Mouse (Mus musculus): ENCODE results near the gene Hsd17b7. TPM values are rescaled to one million over a fixed set of nuclear protein-coding genes. Genes with fewer than 3 reads are reported as not detected.
A peak's percentile ranks its signal among the peaks of the same experiment; 100 is the strongest.

Hsd17b7 gene
- total RNA-seq, 1 experiment: 14.7 TPM

DNA sequence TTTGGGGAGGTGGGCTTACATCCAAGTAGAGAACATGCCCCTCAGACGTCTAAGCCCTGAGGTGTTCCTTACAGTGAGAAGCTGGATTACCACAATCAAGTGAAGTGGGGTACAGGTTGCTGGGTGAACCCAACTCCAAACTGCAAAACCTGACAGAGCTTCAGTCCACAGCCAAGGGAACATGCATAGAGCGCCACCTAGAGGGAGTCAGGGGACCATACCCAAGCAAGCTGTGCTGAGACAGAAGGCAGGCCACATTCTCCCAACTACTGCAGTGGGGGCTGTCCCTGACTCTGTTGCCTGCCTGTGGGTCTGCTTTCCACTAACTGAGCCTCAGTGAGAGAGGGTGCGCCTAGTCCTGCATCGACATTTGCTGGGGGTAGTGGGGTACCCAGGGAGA, 51.0 kb downstream of the Hsd17b7 start:
- no peaks in the 10 kb centered on the region for H3K9me3 ChIP-seq (ENCODE audit: control insufficient read depth, insufficient read depth, low read depth, low read length)
- no peak overlapping the region for H3K4me3 ChIP-seq (ENCODE audit: insufficient read depth in 1 of 2, low read depth in 1 of 2, low read length in 2 of 2, poor library complexity in 1 of 2, severe bottlenecking in 1 of 2)
- no peak for TF ChIP-seq ZNF384 (IDR thresholded peaks at IDR 0.05; ENCODE audit: low read depth, low read length)
- TF ChIP-seq ZC3H11A (IDR thresholded peaks at IDR 0.05; ENCODE audit: borderline replicate concordance, low read depth, low read length): peak; percentile 29; the same call in 1 of the 2 replicates
- TF ChIP-seq CHD2 (IDR thresholded peaks at IDR 0.05; ENCODE audit: low read depth, low read length): no peak
- no peak for TF ChIP-seq MAFK (IDR thresholded peaks at IDR 0.05; ENCODE audit: insufficient read depth, low read depth, low read length)
- peak; percentile 58 for DNase-seq (ENCODE audit: low read depth, low spot score)
- H3K9ac ChIP-seq (ENCODE audit: insufficient read depth, low read depth, low read length, poor library complexity, severe bottlenecking): no peak overlapping the region
- H3K36me3 ChIP-seq (ENCODE audit: control insufficient read depth, insufficient read depth, low read length, poor library complexity, severe bottlenecking): no peaks in the 10 kb centered on the region
- in situ Hi-C loops (cut with MboI; ENCODE audit: low sequenced_read_pairs in 2 of 2, unreplicated experiment in 2 of 2): loop anchor here in 1 of 2 experiments (25.0 kb wide), 1 partner anchor 256 kb away; the partner anchor contains the start of gene Rgs5
- no peak overlapping the region for H3K27ac ChIP-seq (ENCODE audit: insufficient read depth, low read depth, low read length, poor library complexity, severe bottlenecking)
- no peaks in the 10 kb centered on the region for H3K4me1 ChIP-seq (ENCODE audit: control insufficient read depth in 2 of 2, insufficient read depth in 2 of 2, low read length in 2 of 2, poor library complexity in 1 of 2)

DNA sequence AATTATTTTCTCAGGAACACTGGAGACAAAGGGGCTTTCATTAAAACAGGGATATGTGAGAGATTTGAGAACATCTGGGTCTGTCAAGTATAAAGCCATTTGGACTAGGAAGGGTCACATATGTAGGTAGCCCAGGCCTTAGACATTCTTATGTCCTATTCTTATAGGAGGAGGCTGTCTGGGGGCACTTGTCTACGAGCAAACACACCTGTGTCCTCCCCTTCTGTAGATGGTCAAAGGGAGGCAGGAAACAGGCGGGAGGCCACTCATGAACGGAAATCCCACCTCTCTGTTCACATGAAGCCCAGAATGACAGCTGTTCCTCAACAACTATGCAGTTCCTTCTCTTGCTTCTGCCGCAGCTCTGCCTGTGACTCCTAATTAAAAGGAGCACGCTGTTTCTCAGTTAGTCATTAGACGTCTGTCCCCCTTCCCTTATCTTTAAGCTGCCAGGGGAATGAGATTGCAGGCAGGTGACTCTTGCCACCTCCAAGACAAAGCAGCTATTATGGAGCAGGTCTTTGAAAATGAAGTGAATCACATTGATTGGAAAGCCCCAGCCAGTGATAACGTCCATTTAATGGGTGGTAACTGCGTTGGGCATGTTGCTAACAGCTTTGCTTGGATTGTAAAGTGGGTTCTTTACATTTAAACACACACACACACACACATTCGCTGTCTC, 51.8 kb downstream of the Hsd17b7 start:
- no peak for TF ChIP-seq ZNF384 (IDR thresholded peaks at IDR 0.05; ENCODE audit: low read depth, low read length)
- no peak for TF ChIP-seq MAFK (IDR thresholded peaks at IDR 0.05; ENCODE audit: insufficient read depth, low read depth, low read length)
- TF ChIP-seq HCFC1 (IDR thresholded peaks at IDR 0.05; ENCODE audit: borderline replicate concordance, insufficient read depth, low read length): no peak
- TF ChIP-seq CHD2 (IDR thresholded peaks at IDR 0.05; ENCODE audit: low read depth, low read length): no peak
- no peak for TF ChIP-seq ZC3H11A (IDR thresholded peaks at IDR 0.05; ENCODE audit: borderline replicate concordance, low read depth, low read length)
- Histone ChIP-seq H3K4me3 (ENCODE audit: insufficient read depth in 1 of 2, low read depth in 1 of 2, low read length in 2 of 2, poor library complexity in 1 of 2, severe bottlenecking in 1 of 2) (no peak overlapping the region), H3K36me3 (ENCODE audit: control insufficient read depth, insufficient read depth, low read length, poor library complexity, severe bottlenecking) (no peaks in the 10 kb centered on the region), H3K9me3 (ENCODE audit: control insufficient read depth, insufficient read depth, low read depth, low read length) (no peaks in the 10 kb centered on the region), H3K4me1 (ENCODE audit: control insufficient read depth in 2 of 2, insufficient read depth in 2 of 2, low read length in 2 of 2, poor library complexity in 1 of 2) (no peaks in the 10 kb centered on the region), H3K9ac (ENCODE audit: insufficient read depth, low read depth, low read length, poor library complexity, severe bottlenecking) (no peak overlapping the region), H3K27ac (ENCODE audit: insufficient read depth, low read depth, low read length, poor library complexity, severe bottlenecking) (no peak overlapping the region)
- no peak for DNase-seq (ENCODE audit: low read depth, low spot score)
- in situ Hi-C loops (cut with MboI; ENCODE audit: low sequenced_read_pairs in 2 of 2, unreplicated experiment in 2 of 2): loop anchor here in 1 of 2 experiments (25.0 kb wide), 1 partner anchor 255 kb away; the partner anchor contains the start of gene Rgs5

DNA sequence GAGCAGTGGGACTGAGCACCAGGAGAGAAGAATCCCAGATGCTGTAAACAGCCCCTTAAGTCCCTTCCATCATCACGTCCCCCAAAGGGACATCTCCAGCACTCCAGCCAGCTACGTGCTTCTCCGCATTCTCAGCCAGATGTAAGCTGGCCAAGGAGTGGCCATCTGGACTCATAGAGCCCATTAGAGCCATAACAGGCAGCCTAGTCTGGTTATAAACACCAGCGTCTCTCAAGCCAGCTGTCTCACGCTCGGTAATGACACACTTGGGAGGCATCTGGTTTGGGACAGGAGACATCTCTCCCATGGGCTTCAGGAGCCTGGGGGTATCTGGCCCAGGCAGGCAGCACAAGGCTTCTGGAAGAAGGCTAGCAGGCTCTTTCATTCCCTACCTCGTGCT, 52.4 kb downstream of the Hsd17b7 start:
- Histone ChIP-seq H3K9me3 (ENCODE audit: control insufficient read depth, insufficient read depth, low read depth, low read length) (no peaks in the 10 kb centered on the region), H3K4me3 (ENCODE audit: insufficient read depth in 1 of 2, low read depth in 1 of 2, low read length in 2 of 2, poor library complexity in 1 of 2, severe bottlenecking in 1 of 2) (no peak overlapping the region), H3K36me3 (ENCODE audit: control insufficient read depth, insufficient read depth, low read length, poor library complexity, severe bottlenecking) (no peaks in the 10 kb centered on the region), H3K9ac (ENCODE audit: insufficient read depth, low read depth, low read length, poor library complexity, severe bottlenecking) (no peak overlapping the region), H3K4me1 (ENCODE audit: control insufficient read depth in 2 of 2, insufficient read depth in 2 of 2, low read length in 2 of 2, poor library complexity in 1 of 2) (no peaks in the 10 kb centered on the region), H3K27ac (ENCODE audit: insufficient read depth, low read depth, low read length, poor library complexity, severe bottlenecking) (no peak overlapping the region)
- in situ Hi-C loops (cut with MboI; ENCODE audit: low sequenced_read_pairs in 2 of 2, unreplicated experiment in 2 of 2): loop anchor here in 1 of 2 experiments (25.0 kb wide), 1 partner anchor 254 kb away; the partner anchor contains the start of gene Rgs5
- no peak for DNase-seq (ENCODE audit: low read depth, low spot score)
- TF ChIP-seq CHD2 (IDR thresholded peaks at IDR 0.05; ENCODE audit: low read depth, low read length) (no peak), ZC3H11A (IDR thresholded peaks at IDR 0.05; ENCODE audit: borderline replicate concordance, low read depth, low read length) (no peak), MAFK (IDR thresholded peaks at IDR 0.05; ENCODE audit: insufficient read depth, low read depth, low read length) (no peak), ZNF384 (IDR thresholded peaks at IDR 0.05; ENCODE audit: low read depth, low read length) (no peak), HCFC1 (IDR thresholded peaks at IDR 0.05; ENCODE audit: borderline replicate concordance, insufficient read depth, low read length) (no peak)

DNA sequence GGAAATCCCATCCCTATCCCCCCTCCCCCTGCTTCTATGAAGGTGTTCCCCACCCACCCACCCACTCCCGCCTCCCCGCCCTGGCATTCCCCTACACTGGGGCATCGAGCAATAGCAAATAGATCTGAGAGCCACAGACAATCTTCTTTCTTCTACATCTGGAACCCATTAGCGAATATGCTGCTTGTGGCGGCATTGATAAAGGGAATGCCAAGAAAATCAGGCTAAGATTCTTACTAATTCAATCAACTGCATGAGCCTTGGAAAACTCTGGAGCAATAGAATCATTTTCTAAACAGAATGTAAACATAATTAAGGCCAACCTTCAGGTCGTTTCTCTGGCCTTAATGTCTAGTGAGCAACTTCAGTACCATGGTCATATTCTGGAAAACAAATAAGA, 57.5 kb downstream of the Hsd17b7 start:
- no peak overlapping the region for H3K4me3 ChIP-seq (ENCODE audit: insufficient read depth in 1 of 2, low read depth in 1 of 2, low read length in 2 of 2, poor library complexity in 1 of 2, severe bottlenecking in 1 of 2)
- TF ChIP-seq CHD2 (IDR thresholded peaks at IDR 0.05; ENCODE audit: low read depth, low read length) (no peak), ZC3H11A (IDR thresholded peaks at IDR 0.05; ENCODE audit: borderline replicate concordance, low read depth, low read length) (no peak), MAFK (IDR thresholded peaks at IDR 0.05; ENCODE audit: insufficient read depth, low read depth, low read length) (no peak), ZNF384 (IDR thresholded peaks at IDR 0.05; ENCODE audit: low read depth, low read length) (no peak), HCFC1 (IDR thresholded peaks at IDR 0.05; ENCODE audit: borderline replicate concordance, insufficient read depth, low read length) (no peak)
- no peak overlapping the region for H3K27ac ChIP-seq (ENCODE audit: insufficient read depth, low read depth, low read length, poor library complexity, severe bottlenecking)
- no peaks in the 10 kb centered on the region for H3K4me1 ChIP-seq (ENCODE audit: control insufficient read depth in 2 of 2, insufficient read depth in 2 of 2, low read length in 2 of 2, poor library complexity in 1 of 2)
- in situ Hi-C loops (cut with MboI; ENCODE audit: low sequenced_read_pairs in 2 of 2, unreplicated experiment in 2 of 2): loop anchor here in 1 of 2 experiments (25.0 kb wide), 1 partner anchor 249 kb away; the partner anchor contains the start of gene Rgs5
- H3K36me3 ChIP-seq (ENCODE audit: control insufficient read depth, insufficient read depth, low read length, poor library complexity, severe bottlenecking): no peaks in the 10 kb centered on the region
- no peak for DNase-seq (ENCODE audit: low read depth, low spot score)
- no peaks in the 10 kb centered on the region for H3K9me3 ChIP-seq (ENCODE audit: control insufficient read depth, insufficient read depth, low read depth, low read length)
- H3K9ac ChIP-seq (ENCODE audit: insufficient read depth, low read depth, low read length, poor library complexity, severe bottlenecking): no peak overlapping the region

All from ES-E14 (cell line).